Mouse (Mus musculus): ENCODE data around the gene Tns3. TPM values are rescaled to one million over a fixed set of nuclear protein-coding genes. Genes with fewer than 3 reads are reported as not detected.

Tns3 gene
- polyA plus RNA-seq, 1 experiment, result 45.7 TPM

DNA sequence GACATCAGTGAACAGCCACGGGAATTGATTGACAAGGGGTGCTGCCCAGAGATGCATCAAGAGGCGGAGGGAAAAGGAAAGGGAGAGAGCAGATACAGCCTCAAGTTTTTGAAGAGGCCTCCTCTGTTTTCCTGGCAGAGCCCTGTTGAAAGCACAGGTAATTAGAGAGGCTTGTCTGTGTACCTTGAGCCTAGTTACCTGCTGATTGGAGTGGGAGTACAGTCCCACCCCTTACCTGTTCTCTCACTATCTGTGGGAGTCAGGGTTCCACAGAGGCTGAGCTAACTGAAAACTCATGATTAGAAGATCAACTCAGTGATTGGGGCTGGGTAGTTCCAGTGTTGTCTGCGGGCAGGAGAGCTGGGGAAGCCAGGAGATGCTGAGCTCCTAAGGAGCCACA lies 22.2 kb upstream of the Tns3 start:
- no peaks in the 10 kb centered on the region for H3K27me3 ChIP-seq (ENCODE audit: control insufficient read depth, insufficient read depth, low read length, poor library complexity, severe bottlenecking)
- no peak overlapping the region for H3K27ac ChIP-seq (ENCODE audit: insufficient read depth, low read length)
- no peak overlapping the region for H3K9ac ChIP-seq (ENCODE audit: low read depth, poor library complexity, severe bottlenecking)
- H3K36me3 ChIP-seq (ENCODE audit: control insufficient read depth, insufficient read depth, low read length, poor library complexity, severe bottlenecking), result no peaks in the 10 kb centered on the region
- H3K4me3 ChIP-seq (ENCODE audit: low read depth, low read length), result no peak overlapping the region
- TF ChIP-seq EP300 (IDR thresholded peaks at IDR 0.05; ENCODE audit: insufficient read depth, low read depth, low read length) (no peak), POLR2A (IDR thresholded peaks at IDR 0.05; ENCODE audit: insufficient read depth, low read length) (no peak), CTCF (IDR thresholded peaks at IDR 0.05; ENCODE audit: low read depth, low read length) (no peak)
- peaks cover 3% of the 10 kb centered on the region for H3K4me1 ChIP-seq (ENCODE audit: control insufficient read depth, insufficient read depth, low read length)
- H3K9me3 ChIP-seq (replicated peaks; ENCODE audit: control insufficient read depth, insufficient read depth, low read length, poor library complexity, severe bottlenecking), result no peaks in the 10 kb centered on the region

DNA sequence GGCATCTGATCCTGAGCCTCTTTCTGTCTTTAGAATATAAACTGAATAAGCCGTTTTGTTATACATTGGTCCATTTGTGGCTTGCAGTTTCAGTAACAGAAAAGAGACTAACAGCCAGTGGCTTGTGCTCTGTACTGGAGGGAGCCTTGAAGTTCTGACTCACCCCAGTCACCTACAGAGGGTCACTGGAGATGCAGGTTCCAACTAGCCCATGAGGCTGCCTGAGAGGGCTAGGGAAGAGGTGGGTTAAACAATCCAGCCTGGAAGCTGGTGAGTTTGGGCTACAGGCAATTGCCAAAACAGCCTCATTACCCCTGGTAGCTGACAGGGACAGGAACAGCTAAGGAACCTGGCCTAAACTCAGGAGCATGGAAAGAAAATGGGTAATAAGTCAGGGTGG lies 21.7 kb upstream of the Tns3 start:
- no peak overlapping the region for H3K9ac ChIP-seq (ENCODE audit: low read depth, poor library complexity, severe bottlenecking)
- no peaks in the 10 kb centered on the region for H3K27me3 ChIP-seq (ENCODE audit: control insufficient read depth, insufficient read depth, low read length, poor library complexity, severe bottlenecking)
- H3K27ac ChIP-seq (ENCODE audit: insufficient read depth, low read length), result no peak overlapping the region
- peaks cover 3% of the 10 kb centered on the region for H3K4me1 ChIP-seq (ENCODE audit: control insufficient read depth, insufficient read depth, low read length)
- no peaks in the 10 kb centered on the region for H3K36me3 ChIP-seq (ENCODE audit: control insufficient read depth, insufficient read depth, low read length, poor library complexity, severe bottlenecking)
- H3K4me3 ChIP-seq (ENCODE audit: low read depth, low read length), result no peak overlapping the region
- no peaks in the 10 kb centered on the region for H3K9me3 ChIP-seq (replicated peaks; ENCODE audit: control insufficient read depth, insufficient read depth, low read length, poor library complexity, severe bottlenecking)
- TF ChIP-seq CTCF (IDR thresholded peaks at IDR 0.05; ENCODE audit: low read depth, low read length) (no peak), EP300 (IDR thresholded peaks at IDR 0.05; ENCODE audit: insufficient read depth, low read depth, low read length) (no peak), POLR2A (IDR thresholded peaks at IDR 0.05; ENCODE audit: insufficient read depth, low read length) (no peak)

DNA sequence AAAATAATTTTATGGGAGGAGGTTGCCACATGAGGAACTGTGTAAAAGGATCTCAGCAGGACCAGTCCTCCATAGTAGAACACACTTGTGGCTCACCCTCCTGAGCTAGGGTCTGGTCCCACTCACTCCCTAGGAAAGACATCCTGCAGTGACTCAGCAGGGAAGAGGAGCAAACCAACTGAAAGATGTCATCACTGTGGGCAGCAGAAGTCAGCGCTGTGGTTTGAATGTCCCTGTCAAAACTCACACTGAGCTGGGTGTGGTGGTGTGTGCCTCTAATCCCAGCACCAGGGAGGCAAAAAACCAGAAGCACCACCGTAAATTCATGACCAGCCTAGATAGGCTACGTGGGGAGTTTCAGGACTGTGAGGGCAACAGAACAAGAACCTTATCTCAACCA lies 20.9 kb upstream of the Tns3 start:
- peaks cover 3% of the 10 kb centered on the region for H3K4me1 ChIP-seq (ENCODE audit: control insufficient read depth, insufficient read depth, low read length)
- H3K27me3 ChIP-seq (ENCODE audit: control insufficient read depth, insufficient read depth, low read length, poor library complexity, severe bottlenecking), result no peaks in the 10 kb centered on the region
- no peak overlapping the region for H3K4me3 ChIP-seq (ENCODE audit: low read depth, low read length)
- no peaks in the 10 kb centered on the region for H3K36me3 ChIP-seq (ENCODE audit: control insufficient read depth, insufficient read depth, low read length, poor library complexity, severe bottlenecking)
- no peak overlapping the region for H3K27ac ChIP-seq (ENCODE audit: insufficient read depth, low read length)
- no peak overlapping the region for H3K9ac ChIP-seq (ENCODE audit: low read depth, poor library complexity, severe bottlenecking)
- H3K9me3 ChIP-seq (replicated peaks; ENCODE audit: control insufficient read depth, insufficient read depth, low read length, poor library complexity, severe bottlenecking), result no peaks in the 10 kb centered on the region
- TF ChIP-seq CTCF (IDR thresholded peaks at IDR 0.05; ENCODE audit: low read depth, low read length) (no peak), POLR2A (IDR thresholded peaks at IDR 0.05; ENCODE audit: insufficient read depth, low read length) (no peak), EP300 (IDR thresholded peaks at IDR 0.05; ENCODE audit: insufficient read depth, low read depth, low read length) (no peak)

DNA sequence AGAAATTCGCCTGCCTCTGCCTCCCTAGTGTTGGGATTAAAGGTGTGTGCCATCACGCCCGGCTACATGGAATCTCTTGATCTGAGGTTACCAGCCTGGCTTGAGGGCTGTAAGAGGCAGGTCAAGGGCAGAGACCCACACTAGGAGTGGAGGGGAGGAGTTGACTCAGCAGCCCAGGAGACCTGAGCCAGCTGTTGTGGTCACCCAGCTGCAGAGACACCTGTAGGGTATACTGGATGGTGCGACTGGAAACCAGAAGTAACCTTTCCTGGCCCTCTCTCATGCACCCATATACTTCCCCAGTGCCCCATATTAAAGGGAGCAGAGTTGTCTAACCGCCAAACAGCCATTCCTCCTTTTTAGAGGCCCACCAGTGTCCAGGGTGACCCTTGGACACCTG lies 19.9 kb upstream of the Tns3 start:
- no peak overlapping the region for H3K9ac ChIP-seq (ENCODE audit: low read depth, poor library complexity, severe bottlenecking)
- H3K4me1 ChIP-seq (ENCODE audit: control insufficient read depth, insufficient read depth, low read length), result peaks cover 3% of the 10 kb centered on the region
- TF ChIP-seq EP300 (IDR thresholded peaks at IDR 0.05; ENCODE audit: insufficient read depth, low read depth, low read length) (no peak), POLR2A (IDR thresholded peaks at IDR 0.05; ENCODE audit: insufficient read depth, low read length) (no peak), CTCF (IDR thresholded peaks at IDR 0.05; ENCODE audit: low read depth, low read length) (no peak)
- no peak overlapping the region for H3K27ac ChIP-seq (ENCODE audit: insufficient read depth, low read length)
- no peaks in the 10 kb centered on the region for H3K9me3 ChIP-seq (replicated peaks; ENCODE audit: control insufficient read depth, insufficient read depth, low read length, poor library complexity, severe bottlenecking)
- H3K4me3 ChIP-seq (ENCODE audit: low read depth, low read length), result no peak overlapping the region
- no peaks in the 10 kb centered on the region for H3K36me3 ChIP-seq (ENCODE audit: control insufficient read depth, insufficient read depth, low read length, poor library complexity, severe bottlenecking)
- no peaks in the 10 kb centered on the region for H3K27me3 ChIP-seq (ENCODE audit: control insufficient read depth, insufficient read depth, low read length, poor library complexity, severe bottlenecking)

DNA sequence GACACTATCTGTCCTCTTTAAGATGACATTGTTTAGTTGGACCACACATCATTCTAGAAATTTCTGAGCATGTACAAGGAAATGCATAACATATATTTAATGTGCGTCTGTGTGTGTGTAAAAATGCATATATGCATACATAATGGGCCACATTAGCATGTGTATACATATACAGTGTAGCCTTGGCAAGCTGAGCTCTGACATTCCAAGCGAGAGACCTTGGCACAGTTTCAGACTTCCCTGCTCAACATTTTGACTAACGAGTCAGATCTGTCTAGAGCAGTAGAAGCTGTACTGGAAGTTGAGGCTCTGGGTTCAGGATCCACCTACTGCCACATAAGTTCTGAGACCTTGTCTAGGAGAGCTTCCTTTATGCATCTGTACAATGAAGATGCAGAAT lies 17.0 kb upstream of the Tns3 start:
- Histone ChIP-seq H3K9ac (ENCODE audit: low read depth, poor library complexity, severe bottlenecking) (no peak overlapping the region), H3K9me3 (replicated peaks; ENCODE audit: control insufficient read depth, insufficient read depth, low read length, poor library complexity, severe bottlenecking) (no peaks in the 10 kb centered on the region), H3K4me1 (ENCODE audit: control insufficient read depth, insufficient read depth, low read length) (peaks cover 1% of the 10 kb centered on the region), H3K36me3 (ENCODE audit: control insufficient read depth, insufficient read depth, low read length, poor library complexity, severe bottlenecking) (no peaks in the 10 kb centered on the region), H3K27ac (ENCODE audit: insufficient read depth, low read length) (no peak overlapping the region), H3K4me3 (ENCODE audit: low read depth, low read length) (no peak overlapping the region), H3K27me3 (ENCODE audit: control insufficient read depth, insufficient read depth, low read length, poor library complexity, severe bottlenecking) (no peaks in the 10 kb centered on the region)
- TF ChIP-seq CTCF (IDR thresholded peaks at IDR 0.05; ENCODE audit: low read depth, low read length) (no peak), EP300 (IDR thresholded peaks at IDR 0.05; ENCODE audit: insufficient read depth, low read depth, low read length) (no peak), POLR2A (IDR thresholded peaks at IDR 0.05; ENCODE audit: insufficient read depth, low read length) (no peak)

DNA sequence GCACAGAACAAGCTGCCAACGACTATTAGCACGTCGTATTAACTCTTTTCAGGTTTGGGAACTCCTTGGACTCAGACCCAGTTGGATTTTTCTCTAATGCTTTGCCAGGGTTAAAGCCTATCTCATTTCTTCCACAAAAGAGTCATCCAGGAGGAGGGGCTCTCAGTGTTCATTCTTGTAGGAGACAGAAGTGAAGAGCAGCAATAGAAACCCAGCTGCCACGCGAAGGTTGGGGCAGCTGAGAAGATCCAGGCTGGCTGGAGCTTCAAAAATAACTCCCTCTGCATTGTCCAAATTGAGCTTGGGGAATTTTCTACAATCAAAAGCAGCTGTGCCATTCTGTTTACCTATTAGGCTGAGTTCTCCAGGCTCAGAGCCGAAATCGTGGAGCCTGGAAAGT lies 16.3 kb upstream of the Tns3 start:
- Histone ChIP-seq H3K9ac (ENCODE audit: low read depth, poor library complexity, severe bottlenecking) (no peak overlapping the region), H3K4me3 (ENCODE audit: low read depth, low read length) (no peak overlapping the region), H3K4me1 (ENCODE audit: control insufficient read depth, insufficient read depth, low read length) (peaks cover 2% of the 10 kb centered on the region), H3K27ac (ENCODE audit: insufficient read depth, low read length) (no peak overlapping the region), H3K9me3 (replicated peaks; ENCODE audit: control insufficient read depth, insufficient read depth, low read length, poor library complexity, severe bottlenecking) (no peaks in the 10 kb centered on the region), H3K36me3 (ENCODE audit: control insufficient read depth, insufficient read depth, low read length, poor library complexity, severe bottlenecking) (no peaks in the 10 kb centered on the region), H3K27me3 (ENCODE audit: control insufficient read depth, insufficient read depth, low read length, poor library complexity, severe bottlenecking) (no peaks in the 10 kb centered on the region)
- no peak for TF ChIP-seq CTCF (IDR thresholded peaks at IDR 0.05; ENCODE audit: low read depth, low read length)
- TF ChIP-seq POLR2A (IDR thresholded peaks at IDR 0.05; ENCODE audit: insufficient read depth, low read length), result no peak
- no peak for TF ChIP-seq EP300 (IDR thresholded peaks at IDR 0.05; ENCODE audit: insufficient read depth, low read depth, low read length)
